Mouse (Mus musculus) mature B cell (primary cell): ENCODE results near the gene Ldah.

Experiments used
- in situ Hi-C: fragments of 300-500 bp; cut with MboI; formaldehyde crosslinking; loops from 2 replicates; pipeline ENCODE4 v1.14.3; 2019

Gene Ldah

DNA sequence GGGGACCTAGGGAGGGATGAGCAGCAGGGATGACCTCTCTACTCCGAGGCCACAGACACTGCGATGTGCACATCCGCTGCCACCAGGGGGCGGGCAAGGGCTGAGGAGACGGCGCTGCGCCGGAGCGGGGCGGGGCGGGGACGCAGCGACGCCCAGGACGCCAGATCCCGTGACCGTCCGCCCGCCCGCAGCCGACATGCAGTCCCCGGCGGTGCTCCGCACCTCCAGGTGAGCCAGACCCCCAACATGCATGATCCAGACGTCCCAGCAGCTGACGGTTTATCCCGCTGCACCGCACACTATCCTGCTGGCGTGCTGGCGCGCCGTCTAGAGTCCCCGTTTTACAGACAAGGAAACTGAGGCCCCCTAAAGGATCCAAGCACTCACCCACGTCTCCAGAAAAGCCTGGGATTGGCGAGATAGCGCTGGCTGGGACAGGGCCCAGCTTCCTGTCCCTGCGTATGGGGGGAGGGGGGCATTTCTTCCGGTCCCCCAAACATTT is 105.4 kb downstream of the Ldah start, which contains the start of gene Hs1bp3:
Gene Hs1bp3, plus strand, starts transcription at position 163 of the 502 bp plus-strand sequence.
- in situ Hi-C loops, result no loop called here

DNA sequence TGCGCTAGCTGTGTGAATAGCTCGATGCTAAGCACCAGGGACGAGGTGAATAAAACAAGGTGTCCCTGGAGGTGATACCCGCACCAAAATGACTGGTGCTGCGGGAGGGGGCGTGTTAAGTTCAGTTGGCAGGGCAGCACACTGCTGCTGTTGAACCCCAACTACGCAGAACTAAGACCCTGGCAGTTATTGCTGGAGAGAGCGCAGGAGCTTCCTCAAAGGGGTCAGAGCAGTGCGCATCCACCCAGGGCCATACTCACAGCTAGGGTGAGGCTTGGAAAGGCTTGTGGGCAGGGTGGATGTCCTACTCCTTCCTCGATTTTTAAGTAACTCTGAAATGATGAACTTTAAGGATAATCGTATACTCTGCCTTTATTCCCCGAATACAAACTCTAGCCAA is 105.9 kb downstream of the Ldah start:
- in situ Hi-C loops, result no loop called here

DNA sequence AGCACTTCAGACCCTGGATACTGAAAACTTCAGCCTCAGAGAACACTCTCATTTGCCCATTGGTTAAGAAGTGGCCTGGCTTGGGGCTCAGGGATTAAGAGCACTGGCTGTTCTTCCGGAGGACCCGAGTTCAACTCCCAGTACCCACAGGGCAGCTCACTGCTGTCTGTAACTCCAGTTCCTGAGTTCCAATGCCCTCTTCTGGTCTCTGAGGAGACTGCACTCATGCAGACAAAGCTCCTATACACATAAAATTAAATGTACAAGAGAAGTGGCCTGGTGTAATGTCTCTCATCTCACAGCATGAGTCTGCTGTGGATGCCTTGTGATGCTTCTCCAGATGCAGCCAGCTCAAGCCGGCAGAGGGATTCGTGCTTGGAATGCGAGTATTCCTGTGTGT is 108.6 kb downstream of the Ldah start:
- in situ Hi-C loops, result no loop called here

DNA sequence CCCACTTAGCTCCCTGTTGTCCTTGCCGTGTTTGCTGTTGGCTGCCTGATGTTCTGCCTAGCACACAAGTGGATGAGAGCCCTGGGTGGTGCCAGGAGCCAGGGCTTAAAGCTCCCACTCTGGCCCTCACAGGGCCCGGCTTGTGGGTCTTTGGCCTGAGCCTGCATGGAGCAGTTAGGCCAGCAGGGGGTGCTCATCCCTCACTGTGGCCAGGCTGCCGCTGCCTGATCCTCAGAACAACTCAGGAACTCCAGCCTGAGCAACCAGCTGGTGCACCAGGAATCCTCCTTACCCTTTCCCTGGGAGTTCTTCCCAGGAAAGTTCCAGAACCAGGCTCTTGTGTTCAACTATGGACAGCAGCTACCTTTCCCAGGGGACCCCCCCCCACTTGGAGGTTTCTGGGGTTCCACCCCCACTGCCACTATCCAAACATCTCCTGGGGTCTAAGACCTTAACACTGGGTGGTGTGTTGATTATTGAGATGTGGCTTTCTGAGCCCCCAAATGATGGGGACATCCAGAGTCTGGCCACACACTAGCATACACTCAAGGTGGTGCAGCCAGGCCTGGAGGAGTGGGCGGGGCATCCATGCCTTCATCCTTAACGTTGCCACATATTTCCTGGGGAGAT is 112.3 kb downstream of the Ldah start:
- in situ Hi-C loops, result loop anchor here (5.0 kb wide), 1 partner anchor 192 kb away; no protein-coding TSS in a partner anchor

DNA sequence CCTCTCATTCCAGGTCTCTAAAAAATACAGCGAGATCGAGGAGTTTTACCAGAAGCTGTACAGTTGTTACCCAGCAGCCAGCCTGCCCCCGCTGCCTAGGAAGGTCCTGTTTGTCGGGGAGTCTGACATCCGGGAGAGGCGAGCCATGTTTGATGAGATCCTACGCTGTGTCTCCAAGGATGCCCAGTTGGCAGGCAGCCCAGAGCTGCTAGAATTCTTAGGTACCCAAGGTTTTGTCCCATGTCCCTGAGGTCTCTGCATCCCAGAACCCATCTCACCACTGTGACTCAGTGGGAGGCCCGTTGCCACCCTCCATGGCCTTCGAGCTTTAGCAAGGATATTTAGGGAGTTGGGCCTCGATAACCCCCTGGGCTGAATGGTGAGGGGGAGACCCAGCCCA is 113.6 kb downstream of the Ldah start:
- in situ Hi-C loops, result loop anchor here (5.0 kb wide), 1 partner anchor 191 kb away; no protein-coding TSS in a partner anchor

DNA sequence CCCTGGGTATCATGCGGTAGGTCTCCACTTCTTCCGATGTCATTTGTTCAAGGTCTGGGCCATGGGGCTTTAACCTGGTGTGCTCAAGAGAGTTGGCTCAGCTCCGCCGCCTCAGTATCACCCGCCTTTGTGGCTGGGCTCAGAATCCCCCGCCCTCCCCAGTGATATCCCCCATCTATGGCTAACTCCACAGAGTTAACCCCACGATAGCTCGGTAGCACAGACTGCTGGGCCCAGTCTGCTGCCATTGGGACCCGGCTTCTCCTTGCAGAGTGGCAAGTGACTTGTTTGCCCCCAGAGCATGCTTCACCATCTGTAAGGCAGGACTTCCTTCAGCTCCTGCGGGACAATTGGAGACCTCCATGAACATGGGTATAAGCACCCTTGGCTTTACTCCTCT is 116.2 kb downstream of the Ldah start:
- in situ Hi-C loops, result loop anchor here (5.0 kb wide), 1 partner anchor 188 kb away; no protein-coding TSS in a partner anchor

DNA sequence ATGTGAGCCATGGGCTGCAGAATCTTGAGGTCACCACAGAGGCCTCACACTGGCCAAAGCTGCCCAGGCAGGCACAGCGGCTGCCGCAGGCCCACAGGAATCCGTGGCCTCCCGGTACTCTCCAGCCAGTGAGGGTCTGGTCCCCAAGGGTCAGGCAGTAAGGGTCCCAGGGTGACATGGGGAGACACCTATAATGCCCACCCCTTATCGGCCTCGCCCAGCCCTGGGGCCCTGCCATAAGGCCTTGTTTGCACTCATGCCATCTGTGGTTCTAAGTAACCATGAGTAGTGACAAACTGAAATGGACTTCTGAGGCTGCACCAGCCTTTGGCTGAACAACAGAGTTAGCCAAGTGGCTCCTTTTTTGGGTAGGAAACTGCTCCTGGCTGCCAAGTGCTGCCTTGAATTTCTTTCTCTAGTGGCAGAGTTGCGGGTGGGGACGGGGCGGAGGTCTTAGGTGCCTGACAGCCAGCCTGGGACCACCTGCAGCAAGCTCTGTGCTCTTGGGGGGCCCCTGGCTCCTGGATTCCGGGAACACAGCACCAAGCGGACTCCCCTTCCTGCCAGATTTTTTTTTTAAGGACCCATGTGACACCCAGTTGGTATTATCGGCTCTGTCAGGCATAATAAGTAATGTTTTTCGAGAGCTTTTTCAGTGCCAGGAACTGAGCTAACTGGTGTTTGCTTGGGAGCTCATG is 117.5 kb downstream of the Ldah start:
- in situ Hi-C loops, result no loop called here

DNA sequence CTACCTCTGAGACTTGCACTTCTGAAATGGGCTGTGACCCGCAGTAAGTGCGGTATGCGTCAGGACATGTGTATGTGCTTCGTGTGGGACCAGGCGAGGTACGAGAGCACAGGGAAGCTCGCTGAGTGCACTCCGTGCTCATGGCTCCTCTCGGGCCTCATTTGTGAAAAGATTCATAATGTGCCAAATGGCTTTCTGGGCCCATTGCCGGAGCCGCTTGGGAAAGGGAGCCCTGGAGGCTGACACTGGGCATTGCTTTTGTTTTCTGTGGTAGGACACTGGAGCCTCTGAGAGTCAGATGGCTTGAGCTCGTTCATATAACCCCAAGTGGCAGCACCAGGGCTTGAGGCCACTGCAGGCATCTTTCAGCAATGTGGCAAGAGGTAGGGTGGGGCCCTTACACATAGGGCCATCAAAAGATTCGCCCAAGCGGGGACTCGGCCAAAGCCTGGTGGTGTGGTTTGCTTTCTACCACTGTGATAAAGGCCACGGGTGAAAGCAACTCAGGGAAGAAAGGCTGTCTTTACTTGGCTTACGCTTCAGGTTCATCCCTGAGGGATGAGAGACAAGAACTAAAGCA is 118.1 kb downstream of the Ldah start:
- in situ Hi-C loops, result no loop called here

DNA sequence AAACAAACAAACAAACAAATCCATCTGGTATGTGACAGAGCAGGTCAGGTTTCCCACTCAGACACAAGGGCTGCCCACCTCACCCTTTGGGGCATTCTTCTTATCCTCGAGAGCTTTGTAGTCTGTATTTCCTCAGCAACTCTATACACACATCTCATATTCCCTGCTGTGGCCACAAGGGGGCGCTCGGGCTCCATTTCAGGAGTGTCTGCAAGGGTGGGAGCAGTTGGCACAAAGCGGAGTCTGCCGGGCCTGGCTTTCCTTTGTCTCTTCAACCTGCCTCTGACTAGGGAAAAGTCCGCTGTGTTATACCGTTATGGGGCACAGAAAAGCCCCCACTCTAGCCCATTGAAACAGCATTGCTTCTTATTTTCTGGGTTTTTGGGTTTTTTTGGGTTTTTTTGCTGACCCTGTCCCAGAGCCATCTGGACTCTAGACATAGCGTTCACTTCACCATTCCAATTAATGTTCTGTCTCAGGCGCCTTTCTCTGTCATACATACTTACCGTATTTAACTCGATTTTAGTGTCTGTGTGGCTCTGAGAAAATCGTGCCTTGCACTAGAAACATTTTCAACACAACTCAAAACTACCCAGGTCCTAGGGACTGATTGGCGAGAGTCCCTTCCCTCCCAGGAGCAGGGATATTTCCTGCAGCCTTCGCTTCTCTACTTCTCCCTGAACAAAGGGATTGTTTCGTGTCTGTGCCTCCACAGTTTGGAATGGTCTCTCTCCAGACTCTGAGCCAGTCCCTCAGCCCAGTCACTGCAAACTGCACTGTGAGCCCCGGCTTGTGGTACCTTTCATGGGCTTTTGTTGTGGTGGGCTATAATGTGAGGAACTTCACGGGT is 119.1 kb downstream of the Ldah start:
- in situ Hi-C loops, result no loop called here

DNA sequence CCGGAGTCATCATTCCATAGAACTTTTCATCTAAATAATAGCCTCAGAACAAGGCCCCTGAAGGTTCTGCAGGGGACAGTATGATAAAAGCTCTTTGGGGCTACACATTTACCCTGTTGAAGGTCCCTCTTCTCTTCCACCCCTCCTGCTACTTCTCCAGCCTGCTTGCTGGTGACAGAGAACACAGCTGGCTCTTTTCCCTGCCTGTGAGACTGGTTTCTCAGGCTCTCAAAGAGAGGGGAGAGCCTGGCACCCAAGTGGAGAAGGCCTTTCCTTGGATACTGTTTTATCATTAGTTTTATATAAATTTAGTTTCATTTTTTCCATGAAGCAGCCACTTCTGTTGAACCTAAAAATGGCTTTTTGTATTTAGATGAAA is 119.8 kb downstream of the Ldah start:
- in situ Hi-C loops, result no loop called here

DNA sequence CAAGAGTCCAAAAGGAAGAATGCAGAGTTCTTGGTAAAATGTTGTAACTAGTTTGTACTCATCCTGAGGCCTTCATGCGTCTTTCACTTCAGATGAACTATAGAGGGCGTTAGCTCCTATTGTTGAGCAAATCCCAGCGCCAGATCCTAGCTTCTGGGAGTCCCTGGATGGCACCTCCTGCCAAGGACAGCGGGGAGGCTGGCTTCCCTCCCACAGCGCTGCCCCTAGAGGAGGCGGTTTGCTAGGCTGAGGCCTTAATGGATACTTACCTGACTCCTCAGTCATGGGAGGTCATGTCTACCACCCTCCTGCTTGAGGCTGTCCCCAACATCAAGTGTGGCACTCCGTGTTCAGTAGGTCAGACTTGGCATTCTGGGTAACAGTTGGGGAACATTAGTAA is 121.3 kb downstream of the Ldah start:
- in situ Hi-C loops, result no loop called here

DNA sequence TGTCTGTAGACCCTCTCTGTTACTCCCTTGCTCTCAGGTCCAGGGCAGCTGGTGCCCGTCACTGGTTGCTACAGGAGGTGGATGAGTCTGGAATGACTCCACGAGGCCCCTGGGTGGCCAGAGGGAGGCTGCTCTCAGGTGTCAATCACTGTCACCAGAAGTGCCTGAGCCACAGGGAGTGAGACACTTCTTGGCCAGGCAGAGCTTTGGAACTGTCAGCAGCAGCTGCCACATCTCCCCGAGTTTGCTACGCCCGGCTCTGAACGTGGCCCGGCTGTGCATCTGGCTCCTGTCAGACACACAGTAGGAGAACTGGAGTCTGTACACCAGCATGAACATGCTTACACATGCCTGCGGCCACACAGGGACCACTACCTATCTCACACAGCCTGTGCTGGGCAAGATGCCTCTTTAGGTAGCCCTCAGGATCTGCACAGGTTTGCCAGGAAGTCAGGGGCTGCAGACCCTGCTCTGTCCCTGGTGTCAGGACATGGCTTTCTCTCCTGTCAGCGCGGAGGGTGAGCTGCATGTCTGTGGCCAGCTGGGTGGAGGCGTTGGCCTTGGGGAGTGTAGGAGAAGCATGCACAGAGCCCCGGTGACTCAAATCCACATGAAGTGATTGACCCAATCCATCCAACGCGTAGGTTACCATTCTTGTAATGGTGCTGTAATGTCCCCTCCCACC is 123.7 kb downstream of the Ldah start:
- in situ Hi-C loops, result no loop called here

DNA sequence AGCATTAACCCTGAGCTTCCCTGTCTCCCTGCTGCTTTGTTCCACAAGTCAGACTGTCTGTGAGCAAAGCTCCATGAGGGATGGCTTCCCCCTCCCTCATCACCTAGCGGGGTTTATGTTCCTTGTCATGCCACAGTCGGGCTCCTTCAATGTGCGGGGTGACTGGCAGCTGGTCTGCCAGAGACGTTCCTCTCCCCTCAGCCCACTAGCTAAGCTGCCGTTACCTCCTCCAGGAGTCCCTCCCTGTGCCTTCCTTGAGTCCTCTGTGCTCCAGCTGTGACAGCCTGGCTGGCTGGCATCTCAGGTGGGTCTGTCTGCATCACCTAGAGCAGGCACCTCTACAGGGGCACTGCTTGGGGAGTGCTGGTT is 124.3 kb downstream of the Ldah start:
- in situ Hi-C loops, result no loop called here

DNA sequence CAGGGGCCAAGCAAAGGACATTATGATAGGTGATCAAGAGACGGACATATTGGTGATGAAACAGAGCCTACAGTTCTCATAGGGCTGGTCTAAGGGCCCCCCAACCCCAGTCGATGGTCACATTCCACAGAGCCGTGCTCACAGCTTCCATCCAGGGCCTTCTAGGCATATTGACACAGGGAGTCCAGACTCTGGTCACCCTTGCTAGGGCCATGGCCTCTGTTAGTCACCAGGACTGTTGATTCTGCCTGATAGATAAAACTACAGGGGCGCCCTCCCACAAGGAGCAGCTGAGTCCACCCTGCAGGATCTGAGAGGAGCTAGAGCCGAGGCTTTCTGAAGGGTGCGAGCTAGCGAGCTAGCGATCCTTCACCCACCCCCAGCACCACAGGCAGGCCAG is 125.7 kb downstream of the Ldah start:
- in situ Hi-C loops, result no loop called here

DNA sequence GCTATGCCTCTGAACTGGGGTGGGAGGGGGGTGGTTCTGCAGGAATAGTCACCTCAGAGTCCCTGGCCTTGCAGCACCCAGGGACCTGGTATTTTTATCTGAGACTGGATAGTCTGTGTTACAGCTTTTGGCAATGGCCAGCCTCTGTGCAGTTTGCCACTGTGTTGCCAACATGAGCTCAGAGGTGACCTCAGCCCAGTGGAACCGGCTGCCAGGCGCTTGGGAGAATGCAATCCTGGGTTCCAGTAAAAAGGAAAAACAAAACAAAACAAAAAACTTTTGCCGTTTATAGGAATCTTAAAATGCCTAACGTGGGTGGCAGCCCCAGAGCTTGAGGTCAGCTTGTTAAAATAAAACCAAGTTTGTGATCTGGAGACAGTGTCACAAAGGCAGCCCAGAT is 126.4 kb downstream of the Ldah start:
- in situ Hi-C loops, result no loop called here
